Mouse (Mus musculus) monocyte, adult 5-6 weeks (primary cell): Measurements from ENCODE around the gene Bik. TPM values are rescaled to one million over a fixed set of nuclear protein-coding genes. Genes with fewer than 3 reads are reported as not detected.

ENCODE experiments used
- ATAC-seq: fragments of 153-309, 156-312 bp; replicated peaks from 2 replicates; pipeline ENCODE4 v1.8.0; 2017; ENCODE audit warnings: mild to moderate bottlenecking; ENCODE audit not compliant: low TSS enrichment, insufficient number of reproducible peaks, severe bottlenecking, poor library complexity, low FRiP score
- total RNA-seq: library from RNA; stranded (forward); fragments of 200-1000, 200-491, 200-594 nt; gene quantifications from 3 replicates; pipeline ENCODE4 v1.2.3, GENCODE M21; 2017

Bik gene
- total RNA-seq, 1 experiment from 2014 or later: not detected

DNA sequence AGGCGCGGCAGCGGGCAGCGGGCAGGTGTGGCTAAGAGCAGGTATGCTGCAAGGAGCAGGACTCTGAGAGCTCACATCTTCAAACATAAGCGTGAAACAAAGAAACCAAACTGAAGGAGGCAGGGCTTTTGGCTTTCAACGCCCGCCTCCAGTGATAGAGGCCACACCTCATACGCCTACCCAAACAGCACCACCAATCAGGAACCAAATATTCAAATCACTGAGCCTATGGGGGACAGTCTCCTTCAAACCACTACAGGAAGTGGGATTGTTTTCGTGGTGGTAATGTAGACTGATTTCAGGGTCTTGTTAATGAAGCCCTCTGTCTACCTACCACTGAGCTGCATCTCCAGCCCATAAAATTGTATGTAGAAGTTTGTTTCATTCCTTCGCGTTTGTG is 43.0 kb downstream of the Bik start:
- no peak for ATAC-seq

DNA sequence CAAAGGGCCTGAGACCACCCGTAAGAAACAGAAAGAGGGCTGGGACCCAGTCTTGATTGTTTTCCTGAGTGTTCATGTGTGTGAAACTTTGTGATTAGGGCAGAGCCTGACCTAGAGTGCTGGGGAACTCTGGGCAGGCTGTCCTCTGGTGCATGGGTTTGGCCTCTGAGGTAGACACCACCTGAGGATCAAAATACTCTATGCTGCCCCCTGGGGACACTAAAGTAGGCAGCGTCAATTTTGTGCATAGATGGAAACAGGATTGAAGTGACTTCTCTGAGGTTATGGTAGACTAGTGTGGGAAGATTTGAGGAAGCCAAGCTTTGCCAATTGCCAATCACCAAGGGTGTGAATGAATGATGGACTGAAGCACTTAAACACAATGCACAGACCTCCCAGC is 44.0 kb downstream of the Bik start:
- ATAC-seq: no peak

DNA sequence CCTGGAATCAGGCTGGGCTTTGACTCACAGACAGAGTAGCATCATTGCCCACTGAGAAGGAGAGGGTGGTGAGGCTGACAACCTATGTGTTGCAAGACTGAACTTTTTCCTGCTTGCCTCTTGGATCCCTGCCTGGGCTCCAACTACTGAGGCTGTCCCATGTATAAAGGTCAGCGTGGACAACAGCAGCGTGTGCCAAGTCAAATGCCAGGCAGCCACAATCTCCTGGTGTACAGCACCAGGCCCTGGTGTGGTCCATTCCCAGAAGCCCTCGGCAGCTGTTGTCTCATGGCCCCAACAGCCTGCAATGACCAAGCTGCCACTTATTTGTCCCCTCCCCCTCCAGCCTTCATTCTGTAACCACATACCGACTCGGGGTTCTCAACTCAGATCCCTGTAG is 45.0 kb downstream of the Bik start:
- ATAC-seq: no peak

DNA sequence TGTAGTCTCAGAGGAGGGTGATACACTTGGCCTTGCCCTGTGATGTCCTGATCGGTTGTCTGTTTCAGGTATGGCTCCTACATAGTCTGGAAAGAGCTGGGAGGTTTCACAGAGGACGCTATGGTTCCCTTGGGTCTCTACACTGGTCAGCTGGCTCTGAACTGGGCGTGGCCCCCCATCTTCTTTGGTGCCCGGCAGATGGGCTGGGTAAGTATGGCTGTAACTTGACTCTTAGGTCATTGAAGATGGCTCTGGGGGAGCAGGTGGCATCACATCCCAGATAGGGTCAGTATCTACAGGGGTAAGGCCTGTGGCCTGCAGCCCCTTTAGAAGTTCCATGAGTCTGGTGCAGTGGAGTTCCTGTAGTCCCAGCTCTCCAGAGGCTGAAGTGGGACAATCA is 45.5 kb downstream of the Bik start:
- no peak for ATAC-seq

DNA sequence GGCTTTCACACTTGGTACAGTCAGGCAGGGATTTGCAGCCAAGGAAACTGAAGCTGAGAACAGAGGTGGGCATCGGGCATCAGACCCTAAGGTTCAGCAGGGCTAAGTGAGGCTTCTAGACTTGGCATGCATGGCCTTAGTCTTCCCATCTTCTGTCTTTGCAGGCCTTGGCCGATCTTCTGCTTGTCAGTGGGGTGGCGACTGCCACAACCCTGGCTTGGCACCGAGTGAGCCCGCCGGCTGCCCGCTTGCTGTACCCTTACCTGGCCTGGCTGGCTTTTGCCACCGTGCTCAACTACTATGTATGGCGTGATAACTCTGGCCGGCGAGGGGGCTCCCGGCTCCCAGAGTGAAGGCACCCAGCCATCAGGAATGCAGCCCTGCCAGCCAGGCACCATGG is 46.9 kb downstream of the Bik start:
- ATAC-seq: no peak

DNA sequence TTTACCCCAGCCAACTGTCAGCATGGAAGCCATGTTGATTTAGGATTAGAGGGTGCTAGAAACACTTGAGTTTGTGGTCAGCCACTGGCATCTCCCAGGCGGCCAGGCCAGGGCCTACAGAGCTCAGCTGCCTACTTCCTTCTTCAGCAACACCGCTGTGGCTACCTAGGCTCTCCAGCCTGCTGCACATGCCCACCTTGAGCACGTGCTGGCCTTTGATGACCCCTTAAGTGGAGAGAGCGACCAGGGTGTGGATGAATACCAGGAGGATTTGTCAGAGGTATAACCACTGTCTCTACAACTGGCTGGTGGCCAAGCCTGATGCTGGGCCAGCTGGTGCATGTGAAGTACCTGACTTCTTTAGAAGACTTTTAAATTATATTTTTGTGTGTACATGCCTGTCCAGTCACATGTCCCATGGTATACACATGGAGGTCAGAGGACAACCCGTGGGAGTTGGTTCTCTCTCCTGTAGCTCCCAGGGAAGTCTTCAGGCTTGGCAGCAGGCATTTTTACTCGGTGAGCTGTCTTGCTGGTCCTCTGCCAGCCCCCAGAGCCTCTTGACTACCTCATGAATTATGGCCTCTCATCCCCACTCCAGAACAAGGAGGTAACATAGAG is 48.2 kb downstream of the Bik start:
- ATAC-seq: no peak

DNA sequence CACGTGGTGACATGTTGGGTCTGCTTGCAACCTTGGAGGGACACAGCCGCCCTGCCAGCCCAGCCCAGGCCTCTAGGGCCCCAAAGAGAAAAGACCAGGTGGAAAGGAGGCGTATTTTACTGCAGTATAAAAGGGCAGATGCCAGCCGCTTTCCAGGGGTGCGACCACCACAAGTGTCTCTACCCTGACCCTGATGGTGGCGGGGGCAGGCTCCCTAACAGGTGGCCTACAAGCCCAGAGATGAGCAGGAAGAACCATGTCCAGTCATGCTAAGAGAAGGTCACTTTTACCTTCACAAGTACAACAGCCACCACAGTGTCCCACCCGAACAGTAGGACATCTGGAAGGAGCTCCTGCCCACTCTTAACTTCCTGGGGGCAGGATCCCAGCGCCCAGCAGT is 48.9 kb downstream of the Bik start:
- no peak for ATAC-seq

DNA sequence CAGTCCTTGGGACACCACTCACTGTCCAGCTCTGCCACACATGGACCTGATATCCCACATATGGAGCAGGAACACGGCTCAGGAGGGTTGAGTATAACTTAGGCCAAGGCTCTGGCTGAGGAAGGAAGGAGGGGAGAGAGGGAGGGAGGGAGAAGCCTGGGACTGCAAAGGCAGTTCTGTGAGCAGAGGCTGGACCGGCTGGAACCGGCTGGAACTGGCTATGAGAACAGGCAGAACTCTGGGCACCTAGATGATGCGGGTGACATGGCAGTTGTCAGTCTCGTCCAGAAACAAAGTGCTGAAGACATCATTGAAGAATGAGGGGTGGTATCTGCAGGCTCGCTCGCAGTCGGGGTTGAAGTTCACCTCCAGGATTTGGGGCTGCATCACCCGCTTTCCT is 50.0 kb downstream of the Bik start:
- no peak for ATAC-seq

DNA sequence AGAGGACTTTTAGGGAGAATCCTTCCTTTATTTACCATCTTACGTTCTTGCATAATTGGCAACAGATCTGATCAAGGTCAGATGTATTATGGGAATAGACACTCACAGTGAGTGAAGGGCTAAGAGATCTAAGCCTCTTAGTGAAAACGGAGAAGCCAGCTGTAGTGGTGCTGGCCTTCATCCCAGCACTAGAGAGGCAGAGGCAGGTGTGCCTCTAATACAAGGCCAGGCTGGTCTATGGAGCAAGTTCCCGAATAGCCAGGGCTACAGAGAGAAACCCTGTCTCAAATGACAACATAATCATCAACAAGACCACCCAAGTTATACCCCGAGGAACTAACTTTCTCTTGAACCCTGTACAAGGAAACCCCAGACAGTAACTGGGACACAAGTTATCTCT is 56.3 kb downstream of the Bik start:
- ATAC-seq: no peak

DNA sequence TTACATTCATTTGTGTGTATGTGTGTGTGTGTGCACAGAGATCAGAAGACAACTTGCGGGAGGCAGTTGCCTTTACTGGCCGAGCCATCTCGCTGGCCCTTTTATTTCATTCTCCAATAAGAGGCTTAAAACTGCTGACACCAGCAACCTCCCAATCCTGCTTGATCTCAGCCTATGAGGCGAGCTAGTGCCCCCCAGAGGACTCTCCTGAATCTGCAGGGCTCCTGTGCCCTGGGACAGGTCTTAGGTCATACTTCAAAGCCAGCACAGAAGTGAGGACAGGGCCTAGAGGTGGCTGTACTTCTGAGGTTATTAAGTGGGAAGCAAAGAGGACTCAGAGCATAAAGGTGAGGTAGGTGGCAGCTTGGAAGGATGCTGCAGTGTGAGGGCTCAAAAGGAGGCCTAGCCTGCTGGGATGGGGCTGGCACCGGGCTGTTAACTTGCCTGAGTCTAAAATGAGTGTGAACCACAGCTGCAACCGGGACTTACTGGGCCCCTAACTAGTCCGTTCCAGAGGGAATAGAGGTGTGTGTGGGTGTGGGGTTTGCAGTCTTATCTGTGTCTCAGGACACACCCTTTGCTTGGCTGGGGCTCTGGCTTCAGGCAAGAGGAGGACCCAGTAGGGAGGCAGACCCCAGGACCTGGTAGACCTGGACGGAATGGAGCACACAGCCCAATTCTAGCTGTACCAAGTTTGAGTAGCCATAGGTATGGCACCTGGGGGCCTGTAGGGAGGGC is 56.9 kb downstream of the Bik start:
- ATAC-seq: no peak

DNA sequence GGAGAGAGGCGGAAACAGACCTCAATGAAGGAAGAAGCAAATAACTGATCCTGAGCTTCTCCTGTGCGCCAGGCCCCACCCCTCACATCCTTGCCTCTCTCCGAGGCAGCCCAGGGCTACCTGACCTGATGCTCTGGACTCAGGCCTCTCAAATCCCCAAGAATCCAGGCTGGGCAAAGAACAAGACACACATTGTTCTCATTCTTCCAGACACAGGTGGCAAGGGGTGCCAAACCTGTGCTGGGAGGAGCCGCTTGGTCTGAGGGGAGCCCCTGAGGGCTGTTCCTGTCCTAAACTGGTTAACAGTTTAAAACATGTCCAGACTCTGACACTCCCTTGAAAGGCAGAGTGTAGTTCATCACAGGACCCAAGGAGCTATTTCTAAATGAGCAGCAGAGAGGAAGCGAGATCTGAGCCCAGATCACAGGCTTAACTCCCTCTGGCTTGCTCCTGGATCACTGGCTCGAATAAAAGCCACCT is 58.1 kb downstream of the Bik start:
- ATAC-seq: no peak

DNA sequence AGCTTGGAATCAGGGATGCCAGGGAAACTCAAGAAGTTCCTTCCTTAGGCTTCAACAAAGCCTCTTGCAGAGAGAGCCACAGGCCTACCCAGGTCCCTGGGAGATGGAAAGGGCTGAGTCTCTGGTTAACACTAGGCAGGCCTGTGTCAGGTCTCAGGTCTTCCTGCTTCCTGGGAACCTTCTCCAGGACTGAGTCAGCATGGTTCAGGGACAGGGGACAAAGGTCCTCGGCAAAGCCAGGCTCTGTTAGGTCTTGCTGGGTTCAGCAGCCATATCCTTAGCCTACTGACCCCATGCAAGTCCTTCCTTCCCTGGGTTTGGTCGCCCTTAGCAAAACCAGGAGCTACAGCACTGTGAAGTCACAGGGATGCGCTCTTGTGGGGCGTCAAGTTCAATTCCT is 64.2 kb downstream of the Bik start:
- ATAC-seq: no peak

DNA sequence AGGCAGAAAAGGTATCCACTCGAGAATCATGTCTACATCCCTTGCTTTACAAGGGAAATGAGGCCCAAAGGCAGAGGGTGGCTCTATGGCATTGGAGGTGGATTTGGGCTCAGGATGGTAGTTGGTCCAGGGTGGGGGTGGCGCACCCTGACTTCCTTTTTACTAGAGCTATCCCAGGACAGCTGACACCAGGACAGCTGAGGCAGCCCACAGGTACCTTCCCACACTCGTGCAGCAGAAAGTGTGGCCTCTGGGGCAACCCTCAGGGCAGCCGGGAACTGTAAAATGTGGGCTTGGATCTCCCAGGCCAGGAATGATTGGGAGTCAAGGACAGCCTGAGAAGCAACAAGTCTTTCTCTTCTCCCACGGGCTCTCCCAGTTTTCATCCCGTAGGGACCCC is 65.1 kb downstream of the Bik start:
- ATAC-seq: no peak

DNA sequence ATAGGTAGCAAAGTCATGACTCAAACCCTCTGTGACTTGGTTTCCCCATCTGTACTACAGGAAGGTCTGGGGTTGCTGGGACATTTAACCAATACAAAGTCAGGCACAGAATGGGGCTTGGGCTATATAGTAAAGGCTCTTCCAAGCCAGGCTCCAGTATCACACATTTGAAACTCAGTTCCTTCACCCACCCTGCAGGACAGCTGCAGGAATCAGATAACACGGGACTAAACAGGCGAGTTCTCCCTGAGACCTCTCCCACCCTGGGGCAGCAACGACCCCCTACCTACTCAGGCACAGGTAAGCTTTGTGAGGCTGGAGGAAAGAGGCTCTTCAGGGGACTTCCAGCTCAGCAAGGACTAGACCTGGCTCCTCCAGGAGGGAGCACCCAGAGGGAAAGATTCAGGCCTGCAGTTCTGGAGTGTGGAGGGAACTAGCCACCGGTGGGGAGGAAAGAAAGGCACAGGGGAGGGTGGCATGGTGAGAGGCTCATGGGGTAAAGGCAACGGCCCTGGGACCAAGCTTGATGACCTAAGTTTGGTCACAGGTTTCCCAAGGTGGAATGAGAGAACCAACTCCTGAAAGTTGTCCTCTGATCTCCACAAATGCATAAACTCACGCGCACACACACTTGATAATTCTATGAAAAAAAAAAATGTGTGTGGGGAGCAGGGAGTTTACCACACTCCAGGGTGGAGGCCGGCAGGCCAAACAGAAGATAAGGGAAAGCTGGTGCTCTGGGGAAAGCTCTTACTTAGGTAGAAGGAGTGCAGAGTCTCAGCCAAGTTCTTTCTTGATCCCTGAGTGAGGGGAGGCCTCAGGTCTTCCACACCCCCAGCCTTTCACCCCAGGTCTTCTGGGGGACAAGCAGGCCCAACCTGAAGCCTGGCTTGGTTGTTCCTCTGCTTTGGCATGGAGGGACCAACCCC is 65.9 kb downstream of the Bik start:
- ATAC-seq: no peak

DNA sequence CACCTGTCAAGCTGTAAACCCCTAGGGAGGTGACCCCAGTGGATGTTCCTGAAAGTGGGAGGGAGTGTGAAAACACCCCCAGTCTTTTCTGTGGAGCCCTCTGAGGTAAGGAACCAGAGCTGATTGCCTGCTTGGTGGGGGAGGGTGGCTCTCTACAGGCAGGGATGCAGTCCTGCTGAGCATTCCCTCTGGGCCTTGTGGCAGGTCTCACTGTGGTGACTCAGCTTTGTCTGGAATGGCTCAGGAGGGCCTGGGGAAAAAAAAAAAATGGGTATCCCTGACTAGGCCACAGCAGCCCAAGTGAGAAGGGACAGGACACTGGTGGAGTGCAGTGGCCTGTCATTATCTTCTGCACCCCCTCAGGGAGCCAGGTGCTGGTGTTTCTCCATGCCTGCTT is 66.5 kb downstream of the Bik start:
- no peak for ATAC-seq

DNA sequence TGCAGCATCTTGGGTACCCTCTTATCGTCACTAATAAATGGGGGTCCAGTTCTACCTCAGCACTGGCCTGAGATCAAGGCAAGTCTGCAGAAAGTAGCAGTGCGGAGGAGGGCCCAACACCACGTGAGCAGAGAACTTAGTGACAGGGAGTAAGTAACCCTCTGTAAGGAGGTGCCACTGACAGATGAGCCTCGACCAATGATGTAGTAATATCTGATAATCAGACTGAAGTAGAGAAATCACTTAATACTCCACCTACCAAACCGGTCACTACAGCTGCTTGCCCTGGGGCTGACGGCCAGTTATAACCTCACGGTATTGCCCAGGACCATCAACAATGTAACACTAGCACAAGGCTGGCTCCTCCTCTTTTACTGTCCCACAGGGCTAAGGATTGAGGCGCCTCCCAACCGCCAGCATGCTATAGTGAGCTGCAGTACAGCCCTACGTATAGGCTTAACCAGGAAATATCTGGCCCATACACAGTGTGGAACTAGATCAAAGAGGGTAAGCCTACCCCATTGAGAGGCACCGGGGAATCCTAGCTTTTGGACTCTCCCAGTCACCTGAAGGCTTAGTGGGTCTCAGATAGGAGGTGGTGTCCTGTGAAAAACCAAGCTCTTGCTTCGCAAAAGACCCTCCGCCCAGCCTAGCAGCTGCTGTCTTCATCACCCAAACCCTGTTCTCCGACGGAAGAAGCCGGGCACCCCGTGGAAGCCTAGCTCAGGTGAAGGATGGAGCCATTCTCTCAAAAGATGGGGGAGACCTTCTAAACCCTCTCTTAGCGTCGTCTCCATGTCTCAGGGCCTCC is 67.2 kb downstream of the Bik start:
- no peak for ATAC-seq
